Mouse (Mus musculus) inflammation-experienced regulatory T-cells, adult 6 months (primary cell): Measurements from ENCODE around the gene Asb3. TPM values are rescaled to one million over a fixed set of nuclear protein-coding genes. Genes with fewer than 3 reads are reported as not detected.

ENCODE experiments used
- ATAC-seq: one replicate; pipeline ENCODE4 v1.8.0; 2017
- polyA plus RNA-seq, 3 experiments: library from polyadenylated mRNA; unstranded; fragments of 100-300 nt; shearing (Covaris generic); gene quantifications; one replicate each; pipeline ENCODE4 v1.2.1; 2017

Gene Asb3
- polyA plus RNA-seq = 10 to 100 TPM; 55.9 to 83.5 (median 68.2) TPM

DNA sequence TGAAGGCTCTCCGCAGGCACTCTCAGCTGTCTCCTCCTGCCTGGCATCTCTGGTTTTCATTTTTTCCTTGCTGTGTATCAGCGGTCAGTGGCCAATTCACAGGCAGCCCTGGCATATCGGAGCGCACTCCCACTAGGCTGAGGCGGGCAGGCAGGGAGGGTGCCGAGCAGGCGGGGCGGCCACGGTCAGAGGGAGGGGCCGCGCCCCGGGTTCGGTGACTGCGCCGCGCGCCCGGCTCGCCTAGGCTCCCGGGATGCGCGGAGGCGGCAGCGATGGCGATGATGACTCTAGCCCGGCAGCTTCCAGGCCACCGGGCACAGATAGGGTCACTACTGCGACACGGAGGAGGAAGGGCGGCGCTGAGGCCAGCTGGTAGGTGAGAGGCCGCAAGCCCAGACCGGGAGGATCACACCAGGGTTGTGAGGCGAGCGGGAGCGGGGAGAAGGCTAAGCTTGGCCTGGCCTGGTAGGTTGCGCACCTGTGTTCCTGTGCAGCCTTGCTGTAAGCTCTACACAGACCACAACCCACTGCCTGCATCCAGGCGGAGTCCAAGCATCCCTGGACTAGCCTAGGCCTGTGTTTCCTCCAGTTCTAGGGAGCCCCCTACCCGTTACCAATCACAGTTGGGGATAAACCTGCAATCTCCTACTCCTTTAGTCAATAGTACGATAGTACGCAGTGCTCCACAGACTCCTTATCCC, at the start of gene Asb3, which contains the start of gene Gpr75:
Gene Asb3 (plus strand): TSS at position 246 of the 701 bp plus-strand sequence.
Gene Gpr75 (plus strand): TSS at position 188 of the 701 bp plus-strand sequence.
- no peak for ATAC-seq

DNA sequence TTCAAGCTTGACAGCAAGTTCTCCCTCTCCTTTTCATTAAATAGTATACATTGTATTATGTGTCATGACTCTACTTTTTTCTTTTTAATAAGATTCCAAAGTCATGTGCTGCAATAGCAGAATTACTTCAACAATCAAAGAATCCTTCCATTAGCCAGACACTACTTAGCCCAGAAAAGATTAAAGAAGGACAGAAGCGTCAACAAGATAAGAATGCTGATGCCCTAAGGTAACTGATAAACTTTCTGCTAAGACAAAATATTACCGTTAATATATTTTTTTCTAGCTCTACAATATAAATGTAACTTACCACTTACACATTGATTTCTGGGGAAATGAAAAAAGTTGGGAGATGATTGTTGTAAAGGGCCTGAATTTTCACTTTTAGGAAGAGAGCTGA, 46.4 kb upstream of the Asb3 start:
- ATAC-seq = no peak

DNA sequence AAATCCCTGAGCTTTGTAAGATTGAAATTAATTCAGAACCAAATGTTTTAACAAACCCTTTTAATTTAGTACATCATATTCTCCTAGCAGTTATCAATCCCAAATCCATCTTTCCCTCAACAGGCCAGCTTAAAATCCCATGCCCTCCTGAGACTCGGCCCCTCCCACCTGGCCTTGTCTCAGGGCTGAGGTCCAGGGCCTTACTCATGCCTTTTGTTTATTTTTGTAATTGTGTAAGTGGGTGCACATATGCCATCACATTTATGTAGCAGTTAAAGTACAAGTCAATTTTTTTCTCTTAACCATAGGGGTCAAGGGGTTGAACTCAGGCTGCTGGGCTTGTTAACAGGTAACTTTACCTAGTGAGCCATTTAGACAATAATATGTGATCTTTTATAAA, 40.9 kb upstream of the Asb3 start:
- ATAC-seq = no peak

DNA sequence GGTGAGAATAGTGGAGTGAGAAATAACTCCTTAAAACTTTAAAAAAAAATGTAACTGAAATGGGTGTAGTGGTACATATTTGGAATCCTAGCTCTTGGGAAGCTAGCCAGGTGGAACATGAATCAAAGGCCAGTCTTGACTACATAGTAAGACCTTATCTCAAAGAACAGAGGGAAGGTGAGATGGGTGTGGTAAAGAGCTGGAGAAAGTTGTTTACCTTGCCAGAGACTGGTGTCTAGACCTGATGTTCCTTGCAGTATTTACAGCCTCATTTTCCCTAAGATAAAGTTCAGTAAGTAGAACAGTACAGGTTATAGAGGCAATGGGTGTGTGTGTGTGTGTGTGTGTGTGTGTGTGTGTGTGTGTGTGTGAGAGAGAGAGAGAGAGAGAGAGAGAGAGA, 12.8 kb upstream of the Asb3 start:
- no peak for ATAC-seq

DNA sequence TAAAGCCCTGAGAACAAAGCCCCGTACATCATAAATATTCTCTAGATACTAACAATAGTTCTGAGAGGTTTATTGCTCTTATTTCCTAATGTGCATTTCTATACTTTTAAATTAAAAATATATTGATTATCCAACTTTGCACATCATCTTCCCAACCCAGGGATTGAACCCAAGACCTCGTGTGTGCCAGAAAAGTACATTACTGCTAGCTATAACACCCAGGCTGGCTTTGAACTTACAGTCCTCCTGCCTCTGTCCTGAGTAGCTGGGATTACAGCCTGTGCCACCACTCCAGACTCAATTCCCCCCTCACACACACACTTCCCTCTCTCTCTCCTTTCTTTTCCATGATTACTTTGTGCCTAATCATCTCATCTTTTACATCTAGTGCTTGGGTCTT, 2.9 kb downstream of the Asb3 start:
- ATAC-seq = no peak

DNA sequence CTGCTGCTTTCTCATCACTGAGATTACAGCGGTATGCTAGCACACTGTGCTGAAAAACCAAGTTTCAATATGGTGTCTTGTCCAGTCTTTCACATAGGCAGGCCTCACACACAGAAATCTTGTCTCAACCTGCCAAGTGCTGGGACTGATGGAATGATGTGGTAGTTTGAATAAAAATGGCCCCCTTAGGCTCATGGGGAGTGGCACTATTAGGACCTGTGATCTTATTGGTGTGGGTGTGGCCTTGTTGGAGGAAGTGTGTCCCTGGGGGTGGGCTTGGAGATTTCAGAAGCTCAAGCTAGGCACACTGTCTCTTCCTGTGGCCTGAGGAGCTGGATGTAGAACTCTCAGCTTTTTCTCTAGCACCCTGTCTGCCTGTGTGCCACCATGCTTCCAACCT, 11.0 kb downstream of the Asb3 start:
- no peak for ATAC-seq

DNA sequence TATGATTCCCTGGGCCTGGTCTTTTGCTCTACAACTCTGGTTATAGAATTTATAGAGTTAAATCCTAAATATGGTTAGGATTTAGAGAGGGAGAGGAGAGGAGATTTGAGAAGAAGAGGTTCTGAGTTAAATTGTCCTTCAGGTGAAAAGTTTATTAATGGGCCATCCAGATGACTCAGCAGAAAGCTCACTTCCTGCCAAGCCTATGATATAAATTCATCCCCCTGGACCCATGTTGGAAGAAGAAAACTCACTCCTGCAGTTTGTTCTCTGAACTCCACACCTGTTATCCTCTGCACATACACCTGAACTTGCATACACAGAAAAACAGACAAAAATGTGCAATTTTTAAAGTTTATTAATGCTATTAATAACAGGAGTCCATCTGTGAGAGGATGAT, 14.1 kb downstream of the Asb3 start:
- no peak for ATAC-seq

DNA sequence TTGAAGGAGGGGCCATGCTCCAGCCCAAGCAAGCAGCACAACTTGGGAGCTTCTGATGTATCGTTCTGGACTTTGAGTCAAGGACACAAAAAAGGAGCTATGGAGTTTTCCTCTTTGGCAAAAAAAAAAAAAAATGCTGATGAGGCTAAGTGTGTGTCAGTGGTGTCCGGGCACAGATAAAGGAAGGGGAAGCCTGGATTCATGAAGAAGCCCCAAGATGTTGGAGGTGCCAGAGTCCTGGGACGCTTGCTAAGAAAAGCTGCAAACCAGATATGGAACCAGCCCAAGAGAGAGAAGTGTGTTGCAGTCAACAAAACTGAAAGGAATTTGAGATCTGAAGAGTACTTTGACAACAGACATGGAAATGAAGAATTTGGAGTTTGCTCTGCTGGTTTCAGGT, 27.1 kb downstream of the Asb3 start:
- ATAC-seq = no peak

DNA sequence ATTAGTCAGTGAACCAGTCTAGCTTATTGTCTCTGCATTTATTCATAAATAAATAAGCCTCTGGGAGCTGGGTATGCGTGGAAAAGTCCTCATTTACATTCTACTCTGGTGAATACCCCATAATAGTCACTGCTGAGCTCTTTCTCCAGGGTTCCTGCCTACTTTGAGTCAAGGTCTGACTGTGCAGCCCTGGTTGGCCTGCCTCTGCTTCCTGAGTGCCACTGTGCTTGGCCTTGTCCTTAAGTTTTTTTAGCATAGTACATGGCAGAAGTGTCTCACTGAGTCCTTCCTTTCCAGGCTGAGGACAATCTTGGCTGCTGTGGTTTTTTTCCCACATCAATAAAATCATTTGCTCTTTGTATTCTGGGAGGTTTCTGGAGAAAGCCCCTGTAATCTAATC, 35.4 kb downstream of the Asb3 start:
- ATAC-seq = no peak

DNA sequence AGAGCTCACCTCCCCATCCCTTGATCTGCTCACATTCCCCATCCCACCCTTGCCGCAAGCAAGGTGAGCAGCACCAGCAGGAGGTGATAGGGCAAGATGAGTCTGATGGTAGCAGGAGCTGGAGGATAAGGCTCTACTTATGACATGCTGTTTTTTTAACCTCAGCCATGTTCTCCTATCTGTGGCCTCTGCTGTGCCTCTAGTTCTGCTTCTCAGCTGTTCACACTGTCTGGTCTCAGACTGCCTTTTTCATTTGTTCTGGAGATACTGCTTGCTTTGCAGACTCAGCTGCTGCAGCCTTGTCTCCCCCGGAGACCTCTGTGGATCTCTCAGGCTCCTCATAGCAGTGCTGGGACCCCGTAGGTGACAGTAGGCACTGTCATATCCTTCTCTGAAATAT, 38.1 kb downstream of the Asb3 start:
- no peak for ATAC-seq

DNA sequence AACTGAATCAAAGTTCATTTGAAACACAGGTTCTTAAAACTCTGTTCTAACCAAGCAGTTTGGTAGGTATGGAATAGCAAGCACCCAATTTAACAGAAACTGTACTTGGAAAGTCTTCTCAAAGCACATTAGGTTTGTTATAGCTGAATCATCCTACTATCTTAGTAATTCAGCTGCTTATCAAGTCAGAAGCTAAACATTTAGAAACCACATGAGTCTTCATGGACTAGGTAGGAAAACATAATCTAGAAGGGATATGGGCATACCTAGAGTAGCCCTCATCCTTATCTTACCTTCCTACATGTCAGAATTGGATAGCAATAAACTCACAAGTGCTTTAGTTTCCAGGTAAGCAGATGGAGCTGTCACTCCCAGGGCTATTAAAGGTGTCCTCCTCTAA, 42.9 kb downstream of the Asb3 start:
- no peak for ATAC-seq

DNA sequence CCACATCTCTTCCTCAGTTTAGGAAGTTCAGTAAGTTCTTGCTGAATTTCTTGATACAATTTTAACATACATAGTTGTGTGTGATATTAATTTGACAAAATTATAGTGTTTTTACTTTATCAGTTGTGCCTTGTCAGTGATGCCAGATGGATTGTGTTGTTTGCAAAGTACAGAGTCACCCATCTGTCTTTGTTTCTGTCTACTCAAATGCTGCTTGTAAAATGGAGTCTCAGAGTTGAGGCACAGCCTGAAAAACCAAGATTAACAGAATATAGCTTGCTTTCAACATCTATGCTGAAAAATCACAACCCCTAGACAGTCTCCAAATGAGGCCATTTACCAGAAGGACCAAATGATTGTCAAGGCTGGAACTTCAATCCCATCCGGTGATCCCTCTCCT, 43.3 kb downstream of the Asb3 start:
- no peak for ATAC-seq

DNA sequence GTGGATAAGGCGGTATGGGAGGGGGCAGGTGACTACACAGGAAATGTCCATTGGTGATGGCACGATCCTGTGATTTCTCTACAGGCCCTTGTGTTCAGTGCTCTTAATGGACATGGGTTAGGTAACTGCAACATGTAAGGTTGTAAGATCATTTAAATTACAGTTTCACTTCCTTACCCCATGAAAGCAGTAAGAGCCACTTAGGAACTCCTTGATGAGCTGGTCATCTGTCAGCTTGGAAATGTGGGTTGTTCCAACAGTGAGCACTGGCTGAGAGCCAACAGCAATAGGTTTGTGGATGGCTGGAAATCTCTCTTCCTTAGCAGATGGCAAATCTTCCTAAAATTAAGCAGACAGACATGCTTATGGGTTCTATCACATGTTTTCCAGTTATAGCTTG, 58.3 kb downstream of the Asb3 start:
- ATAC-seq = no peak

DNA sequence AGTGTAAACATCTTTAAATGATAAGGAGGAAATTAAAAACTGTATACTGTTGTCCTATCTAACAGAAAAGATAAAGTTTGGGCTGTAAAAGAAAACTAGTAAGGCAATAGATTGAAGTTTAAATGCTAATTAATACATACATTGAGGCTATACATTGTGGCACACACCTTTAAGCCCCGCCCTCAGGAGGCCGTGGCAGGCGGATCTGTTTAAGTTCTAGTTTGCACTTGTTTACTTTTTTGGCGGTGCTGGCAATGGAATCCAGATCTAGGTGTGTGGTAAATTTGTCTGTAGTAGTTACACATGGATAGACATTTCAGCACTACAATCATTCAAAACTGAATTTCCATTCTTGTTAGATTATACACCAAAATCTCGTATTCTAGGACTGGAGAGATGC, 67.6 kb downstream of the Asb3 start:
- ATAC-seq = no peak

DNA sequence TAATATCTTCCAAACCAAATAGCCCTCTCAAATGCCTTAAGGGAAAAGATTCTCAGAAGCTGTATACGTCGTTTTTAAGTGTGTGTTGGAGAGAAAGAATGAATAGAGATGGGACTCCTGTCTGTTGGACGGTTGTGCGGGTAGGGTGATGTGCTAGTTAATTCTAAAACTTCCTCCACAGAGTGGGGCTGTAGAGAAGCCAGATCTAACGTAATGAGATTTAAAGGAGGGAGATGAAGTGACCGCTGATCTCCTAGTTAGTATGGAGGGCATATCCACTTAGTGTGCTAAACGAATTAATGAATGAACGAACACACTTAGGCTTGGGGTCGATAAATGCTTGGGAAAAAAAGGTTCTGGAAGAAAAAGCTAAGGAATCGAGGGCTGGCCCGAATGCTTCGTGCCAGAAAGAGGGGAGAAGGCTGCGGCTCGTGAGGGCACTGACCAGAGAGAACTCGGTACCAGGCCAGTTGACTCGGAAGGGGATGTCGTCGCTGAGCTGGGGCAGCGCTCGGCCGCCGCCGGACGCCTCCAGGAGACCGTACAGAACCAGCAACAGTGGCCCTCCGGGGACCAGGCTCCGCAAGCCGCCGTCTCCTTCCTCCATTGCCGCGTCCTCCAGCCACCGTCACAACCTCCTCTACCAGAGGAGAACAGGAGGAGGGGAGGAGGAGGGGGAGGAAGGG, 68.4 kb downstream of the Asb3 start:
- ATAC-seq = peak; percentile 44

DNA sequence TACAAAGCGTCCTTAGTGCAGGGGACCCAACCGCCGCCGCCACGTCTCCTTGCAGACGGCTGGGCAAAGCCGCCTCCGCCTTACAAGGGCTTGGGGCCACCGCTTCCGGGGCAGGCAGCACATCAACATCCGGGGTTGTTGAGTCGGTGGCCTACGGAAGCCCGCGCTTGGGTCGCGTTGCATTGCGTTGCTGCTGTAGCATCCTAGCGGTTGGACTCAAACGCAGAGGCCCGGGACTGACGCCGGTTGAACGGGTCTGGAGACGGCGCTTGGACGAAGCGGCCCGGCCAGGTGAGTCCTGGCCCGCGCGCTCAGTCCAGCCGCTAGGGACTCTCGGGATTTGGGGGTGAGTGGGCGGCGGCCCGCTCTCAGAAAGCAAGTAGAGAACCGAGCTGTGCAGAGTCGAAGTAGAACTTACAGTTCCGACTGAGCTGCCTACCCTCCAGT, 69.1 kb downstream of the Asb3 start, which contains the start of gene Erlec1:
Gene Erlec1 (minus strand): TSS at position 57 of the 447 bp plus-strand sequence.
- ATAC-seq = peak; percentile 98

DNA sequence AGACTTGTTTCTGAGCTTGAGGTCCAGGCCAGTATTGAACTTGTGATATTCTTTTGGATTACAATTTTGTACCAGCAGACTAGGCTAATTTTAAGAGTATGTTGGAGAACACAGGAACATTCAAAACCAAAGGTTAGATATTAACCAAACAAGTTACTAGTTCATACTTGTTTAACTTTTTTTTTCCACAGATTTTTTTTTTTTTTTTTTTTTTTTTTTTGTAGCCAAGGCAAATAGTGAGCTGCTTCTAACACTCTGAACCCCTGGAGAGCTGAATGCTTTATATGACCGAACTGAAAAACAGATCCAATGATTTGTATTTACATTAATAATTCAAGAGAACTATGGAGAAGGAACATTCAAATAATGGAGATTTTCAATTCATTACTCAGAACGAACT, 100.0 kb downstream of the Asb3 start:
- ATAC-seq = no peak

DNA sequence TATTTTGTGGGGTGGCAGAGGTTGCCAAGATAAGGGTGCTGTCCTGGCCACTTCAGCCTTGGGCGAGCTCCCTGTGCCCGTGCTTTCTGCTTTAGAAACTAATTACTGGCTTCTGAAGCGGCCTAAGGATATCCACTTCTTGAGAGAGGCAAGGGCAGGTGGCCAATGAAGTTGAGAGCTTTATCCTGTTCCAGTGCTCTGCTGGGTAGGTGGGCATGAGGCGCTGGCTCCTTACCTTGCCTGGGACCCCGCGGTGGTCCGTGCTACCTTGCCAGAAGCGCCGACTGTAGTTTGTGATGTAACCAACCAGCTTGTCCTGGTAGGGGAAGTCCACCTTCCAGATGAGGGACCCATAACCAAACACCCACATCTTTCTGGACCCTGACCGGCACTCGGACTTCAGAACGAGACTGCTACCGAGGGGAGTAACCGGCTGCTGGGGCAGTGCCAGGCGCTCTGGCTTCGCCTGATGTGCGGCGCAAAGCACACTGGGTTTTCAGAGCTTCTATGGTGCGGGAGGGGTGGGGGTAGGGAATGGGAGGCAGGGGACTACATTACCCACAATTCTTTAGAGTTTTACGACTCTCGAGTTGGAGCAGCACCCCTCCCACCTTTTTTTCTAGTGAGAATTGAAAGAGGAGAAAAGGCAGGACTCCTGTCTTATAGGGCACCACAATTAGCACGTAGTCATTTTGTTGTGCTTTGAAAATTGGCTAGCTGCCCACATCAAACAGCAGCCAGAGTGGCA, 100.8 kb downstream of the Asb3 start, which contains the start of gene Chac2:
Gene Chac2 (minus strand): TSS at position 474 of the 748 bp plus-strand sequence.
- peak; percentile 94 for ATAC-seq

DNA sequence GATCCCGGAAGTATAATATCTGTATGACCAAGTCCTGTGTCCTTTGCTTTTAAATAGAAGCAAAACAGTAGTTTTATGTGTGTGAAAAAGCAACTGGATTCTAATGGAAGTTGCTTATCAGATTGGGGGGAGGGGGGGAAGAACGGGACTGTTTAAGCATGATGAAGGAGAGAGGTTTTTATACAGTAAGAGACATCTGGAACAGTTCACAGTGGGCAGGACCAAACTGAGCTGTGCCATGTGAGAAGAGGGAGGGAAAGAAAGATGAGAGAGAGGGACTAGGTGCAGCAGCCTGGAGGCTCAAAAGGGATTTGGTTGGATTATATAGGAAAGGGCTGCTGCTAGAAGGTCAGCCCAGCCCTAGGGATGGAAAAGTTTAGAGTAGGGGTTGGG, 101.4 kb downstream of the Asb3 start:
- peak; percentile 15 for ATAC-seq

DNA sequence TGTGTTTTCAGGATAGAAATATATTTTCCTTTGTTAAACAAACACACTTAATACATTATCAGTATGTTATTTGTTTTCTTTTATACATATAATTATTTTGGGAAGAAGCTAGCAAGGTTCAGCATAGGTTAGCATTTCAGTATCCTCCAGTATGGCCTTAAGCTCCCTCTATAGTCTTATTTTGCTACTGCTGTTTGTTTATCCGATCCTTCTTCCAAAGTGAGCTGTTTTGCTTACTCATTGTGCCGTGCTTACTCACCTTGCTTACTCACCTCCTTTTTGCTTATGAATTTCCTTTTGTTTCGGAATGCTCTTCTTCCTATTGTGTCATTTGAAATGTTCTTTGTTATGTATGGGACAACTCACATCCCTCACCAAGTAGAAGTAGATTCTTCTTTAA, 111.5 kb downstream of the Asb3 start:
- no peak for ATAC-seq

DNA sequence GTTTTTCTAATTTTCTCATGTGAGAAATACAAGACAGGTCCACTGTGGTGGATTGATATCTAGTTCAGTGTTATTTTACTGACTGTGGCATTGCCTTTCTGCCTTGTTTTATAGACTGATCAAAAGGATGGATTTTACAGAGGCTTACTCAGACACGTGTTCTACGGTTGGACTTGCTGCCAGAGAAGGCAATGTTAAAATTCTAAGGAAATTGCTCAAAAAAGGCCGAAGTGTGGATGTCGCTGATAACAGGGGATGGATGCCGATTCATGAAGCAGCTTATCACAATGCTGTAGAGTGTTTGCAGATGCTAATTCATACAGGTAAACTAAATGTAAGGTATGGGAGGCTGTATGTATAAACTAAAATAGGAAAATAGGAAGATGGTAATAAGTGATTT, 113.0 kb downstream of the Asb3 start:
- no peak for ATAC-seq

DNA sequence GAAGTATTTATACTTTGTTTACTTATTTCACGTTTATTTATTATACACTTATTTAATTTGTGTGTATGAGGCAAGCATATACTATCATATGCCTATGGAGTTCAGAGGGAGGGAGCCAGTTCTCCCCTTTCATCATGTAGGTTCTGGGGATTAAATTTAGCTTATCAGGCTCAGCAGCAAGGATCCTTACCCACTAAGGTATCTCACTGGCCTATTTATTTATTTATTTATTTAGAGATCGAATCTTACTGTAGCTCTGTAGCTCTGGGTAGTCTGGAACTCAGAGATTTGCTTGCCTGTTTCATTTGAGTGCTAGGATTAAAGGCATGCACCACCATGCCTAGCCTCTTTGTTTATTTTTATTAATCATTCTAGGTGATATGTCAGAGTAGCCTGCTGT, 113.5 kb downstream of the Asb3 start:
- no peak for ATAC-seq

DNA sequence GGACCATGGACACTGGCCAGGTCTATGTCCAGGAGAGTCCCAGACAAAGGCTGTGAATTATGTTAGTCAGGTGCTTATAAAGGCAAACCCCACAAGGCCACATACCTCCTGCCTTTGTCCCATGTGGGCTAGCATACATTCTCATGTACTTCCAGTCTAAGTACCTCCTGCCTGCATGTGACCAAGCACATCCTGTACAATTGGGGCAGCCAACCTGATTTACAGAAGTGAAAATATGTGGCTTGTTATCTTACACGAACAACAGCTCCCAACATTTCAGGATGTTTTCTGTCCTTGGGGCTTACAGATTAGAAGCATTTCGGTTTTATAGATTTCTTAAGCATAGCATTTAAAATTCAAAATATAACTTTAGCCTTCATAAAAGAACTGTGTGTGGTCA, 114.8 kb downstream of the Asb3 start:
- ATAC-seq = no peak
